Mouse (Mus musculus) gastrocnemius, postnatal 36 days (tissue): ENCODE data around the gene Rassf2. TPM values are rescaled to one million over a fixed set of nuclear protein-coding genes. Genes with fewer than 3 reads are reported as not detected.
A peak's percentile ranks its signal among the peaks of the same experiment; 100 is the strongest.

Experiments
- DNase-seq, 2 experiments: peaks; one replicate each; pipeline ENCODE4 v3.0.0; 2022
- intact Hi-C: fragments of 180-260 bp; cut with DNase I; formaldehyde crosslinking; loops from one replicate; pipeline ENCODE4 v1.15.1; 2025
- total RNA-seq, 2 experiments: library from RNA; stranded (reverse); gene quantifications; 2 replicates each; pipeline ENCODE4 v1.2.3; 2021

Rassf2 gene
- total RNA-seq, 2 experiments from 2014 or later = 5.0 to 5.2 TPM

- intact Hi-C loops = no loop called here
- DNase-seq = no peak
Observed at GRCm38 (mm10) chr2:132007475-132007819, 22.6 kb downstream of the Rassf2 start.

- peak; percentile 79 to 85 for DNase-seq
- intact Hi-C loops = no loop called here
Observed at GRCm38 (mm10) chr2:132006561-132007474, 23.2 kb downstream of the Rassf2 start.

- intact Hi-C loops = no loop called here
- DNase-seq = no peak
Observed at GRCm38 (mm10) chr2:132005445-132005844, 24.6 kb downstream of the Rassf2 start.

- intact Hi-C loops = no loop called here
- no peak for DNase-seq
Observed at GRCm38 (mm10) chr2:132004495-132005136, 25.4 kb downstream of the Rassf2 start.

- intact Hi-C loops = no loop called here
- no peak for DNase-seq
Observed at GRCm38 (mm10) chr2:132003916-132004315, 26.1 kb downstream of the Rassf2 start.

- intact Hi-C loops = no loop called here
- no peak for DNase-seq
Observed at GRCm38 (mm10) chr2:132001696-132002334, 28.2 kb downstream of the Rassf2 start.

GRCm38 (mm10) chr2:131997356-131997755, 32.7 kb downstream of the Rassf2 start:
- DNase-seq = no peak
- intact Hi-C loops = no loop called here

- intact Hi-C loops = no loop called here
- no peak for DNase-seq
Observed at GRCm38 (mm10) chr2:131996369-131996768, 33.7 kb downstream of the Rassf2 start.

- no peak for DNase-seq
- intact Hi-C loops = no loop called here
Observed at GRCm38 (mm10) chr2:131995742-131996141, 34.3 kb downstream of the Rassf2 start.

- intact Hi-C loops = no loop called here
- DNase-seq = no peak
Observed at GRCm38 (mm10) chr2:131994971-131995370, 35.1 kb downstream of the Rassf2 start.

GRCm38 (mm10) chr2:131993563-131994088, 36.4 kb downstream of the Rassf2 start:
- no peak for DNase-seq
- intact Hi-C loops = no loop called here

- intact Hi-C loops = no loop called here
- no peak for DNase-seq
Observed at GRCm38 (mm10) chr2:131993151-131993550, 36.9 kb downstream of the Rassf2 start.

GRCm38 (mm10) chr2:131992487-131992886, 37.6 kb downstream of the Rassf2 start:
- no peak for DNase-seq
- intact Hi-C loops = no loop called here

GRCm38 (mm10) chr2:131988550-131988949, 41.5 kb downstream of the Rassf2 start:
- intact Hi-C loops = loop anchor here (10.0 kb wide), 1 partner anchor 496 kb away; no protein-coding TSS in a partner anchor
- no peak for DNase-seq

GRCm38 (mm10) chr2:131987950-131988349, 42.1 kb downstream of the Rassf2 start:
- intact Hi-C loops = loop anchor here (10.0 kb wide), 1 partner anchor 497 kb away; no protein-coding TSS in a partner anchor
- DNase-seq = no peak

GRCm38 (mm10) chr2:131982546-131983196, 47.4 kb downstream of the Rassf2 start:
- peak in 1 of 2 experiments; percentile 37 for DNase-seq
- intact Hi-C loops = loop anchor here (2.0 to 10.0 kb wide), 4 partner anchors 75 to 502 kb away; no protein-coding TSS in a partner anchor

GRCm38 (mm10) chr2:131980866-131981265, 49.2 kb downstream of the Rassf2 start:
- intact Hi-C loops = loop anchor here (5.0 to 10.0 kb wide), 3 partner anchors 76 to 504 kb away; no protein-coding TSS in a partner anchor
- no peak for DNase-seq

GRCm38 (mm10) chr2:131976663-131977062, 53.4 kb downstream of the Rassf2 start:
- intact Hi-C loops = no loop called here

GRCm38 (mm10) chr2:131971098-131971497, 59.0 kb downstream of the Rassf2 start:
- DNase-seq = no peak
- intact Hi-C loops = no loop called here

More at GRCm38 (mm10) chr2:131976663-131977062, 53.4 kb downstream of the Rassf2 start:
- DNase-seq = no peak

- intact Hi-C loops = no loop called here
- no peak for DNase-seq
Observed at GRCm38 (mm10) chr2:131970597-131970996, 59.5 kb downstream of the Rassf2 start.
